Mouse (Mus musculus) megakaryocyte, embryonic 14.5 days (primary cell): ENCODE measurements around the gene Cxcl10.

ENCODE experiments used
- FLI1 ChIP-seq: IDR thresholded peaks from 2 replicates; pipeline ENCODE4 v1.6.1; 2012; ENCODE audit warnings: low read length, inconsistent platforms, mixed read lengths
- GATA1 ChIP-seq: IDR thresholded peaks from 3 replicates; pipeline ENCODE4 v1.6.1; 2012; ENCODE audit warnings: mixed read lengths, low read length, inconsistent platforms, borderline replicate concordance

DNA sequence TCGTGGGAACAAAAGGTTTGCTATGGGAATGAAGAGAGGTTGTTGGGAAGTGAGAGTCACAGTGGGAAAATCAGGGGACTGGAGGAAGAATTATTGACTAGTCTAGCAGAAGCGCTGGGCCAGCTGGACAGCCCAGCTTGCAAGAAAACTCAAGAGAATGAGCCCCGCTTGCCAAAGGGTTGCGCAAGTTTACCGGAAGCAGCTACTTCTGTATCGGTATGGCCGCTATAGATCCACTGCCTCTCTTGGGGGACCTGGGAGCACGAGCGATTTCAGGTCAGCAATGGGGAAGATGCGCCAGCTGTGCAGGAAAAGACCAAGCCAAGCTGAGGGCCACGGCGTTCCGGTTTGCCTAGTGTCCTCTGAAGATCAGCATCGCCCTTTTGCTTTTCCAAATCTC lies 30.1 kb downstream of the Cxcl10 start:
- TF ChIP-seq GATA1 (no peak), FLI1 (no peak)
